Mouse (Mus musculus) bone marrow macrophage, adult 2 months (primary cell): ENCODE data around the gene Gm609.

ENCODE experiments used
- CTCF ChIP-seq: IDR thresholded peaks from 2 replicates; pipeline ENCODE4 v1.5.1; 2012; ENCODE audit warnings: low read depth, mild to moderate bottlenecking, low read length, moderate library complexity
- POLR2A ChIP-seq: IDR thresholded peaks from 2 replicates; pipeline ENCODE4 v1.6.1; 2012; ENCODE audit warnings: mild to moderate bottlenecking, low read depth, low read length, borderline replicate concordance

DNA sequence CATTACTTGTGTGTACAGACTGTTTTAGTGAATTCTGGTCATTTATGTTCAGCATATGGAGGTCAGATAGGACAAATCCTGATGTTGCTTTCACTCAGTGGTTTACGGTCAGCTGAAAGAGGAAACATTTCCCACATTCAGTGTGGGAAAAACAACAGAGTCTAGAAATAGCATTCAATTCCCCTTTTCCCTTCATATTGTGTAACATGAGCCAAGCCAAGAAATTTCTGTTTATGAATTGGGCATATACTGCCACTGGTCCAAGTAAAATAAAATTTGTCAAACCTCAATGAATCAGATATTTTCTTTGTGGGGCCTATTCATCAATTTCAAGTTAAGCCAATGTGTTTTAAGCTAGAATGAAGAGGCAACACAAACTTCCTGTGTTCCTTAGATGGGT lies 121.7 kb downstream of the Gm609 start:
- TF ChIP-seq CTCF (no peak), POLR2A (no peak)
